Mouse (Mus musculus) myocyte (in vitro differentiated cells): ENCODE results near the gene 9930022D16Rik.

Source experiments
- CEBPB ChIP-seq: IDR thresholded peaks from 2 replicates; pipeline ENCODE4 v1.6.1; 2011; ENCODE audit warnings: mild to moderate bottlenecking, moderate library complexity; ENCODE audit not compliant: poor library complexity, insufficient read depth, severe bottlenecking
- E2F4 ChIP-seq: IDR thresholded peaks from one replicate; pipeline ENCODE4 v1.6.1; 2011; ENCODE audit warnings: mild to moderate bottlenecking, control low read depth, moderate library complexity; ENCODE audit not compliant: insufficient read depth
- MAX ChIP-seq: IDR thresholded peaks from one replicate; pipeline ENCODE4 v1.6.1; 2011; ENCODE audit warnings: low read depth, mild to moderate bottlenecking, control low read depth
- MYOD1 ChIP-seq, 3 experiments: IDR thresholded peaks; one replicate each; pipeline ENCODE4 v1.6.1; 2011; ENCODE audit warnings: control low read depth in 2 of 3, low read depth in 2 of 3, mild to moderate bottlenecking in 2 of 3, moderate library complexity in 1 of 3; ENCODE audit not compliant: insufficient read length in 2 of 3, control insufficient read depth in 1 of 3
- MYOG ChIP-seq, 3 experiments: IDR thresholded peaks; one replicate each; pipeline ENCODE4 v1.6.1; 2011; ENCODE audit warnings: control low read depth in 2 of 3, low read depth in 2 of 3, mild to moderate bottlenecking in 2 of 3; ENCODE audit not compliant: insufficient read length in 2 of 3, control insufficient read depth in 1 of 3, insufficient read depth in 1 of 3
- POLR2A ChIP-seq: IDR thresholded peaks from one replicate; pipeline ENCODE4 v1.6.1; 2011; ENCODE audit warnings: low read depth, mild to moderate bottlenecking, control low read depth, moderate library complexity; ENCODE audit not compliant: insufficient read length
- POLR2AphosphoS2 ChIP-seq: IDR thresholded peaks from one replicate; pipeline ENCODE4 v1.6.1; 2011; ENCODE audit warnings: low read depth, control low read depth; ENCODE audit not compliant: insufficient read length
- REST ChIP-seq: IDR thresholded peaks from one replicate; pipeline ENCODE4 v1.6.1; 2011; ENCODE audit warnings: mild to moderate bottlenecking, control low read depth, moderate library complexity; ENCODE audit not compliant: insufficient read depth, insufficient read length
- SRF ChIP-seq: IDR thresholded peaks from one replicate; pipeline ENCODE4 v1.6.1; 2011; ENCODE audit warnings: low read depth; ENCODE audit not compliant: control insufficient read depth, insufficient read length
- TCF12 ChIP-seq: IDR thresholded peaks from one replicate; pipeline ENCODE4 v1.6.1; 2011; ENCODE audit warnings: mild to moderate bottlenecking, control low read depth; ENCODE audit not compliant: poor library complexity, insufficient read depth, severe bottlenecking
- TCF3 ChIP-seq: IDR thresholded peaks from one replicate; pipeline ENCODE4 v1.6.1; 2011; ENCODE audit warnings: low read depth, control low read depth; ENCODE audit not compliant: insufficient read length
- USF1 ChIP-seq: IDR thresholded peaks from one replicate; pipeline ENCODE4 v1.6.1; 2011; ENCODE audit warnings: low read depth, mild to moderate bottlenecking, control low read depth, moderate library complexity

- no peak for TF ChIP-seq POLR2A
- no peak for TF ChIP-seq MAX
- TF ChIP-seq MYOD1 (IDR thresholded peaks at IDR 0.05; ENCODE audit: control insufficient read depth in 1 of 3, insufficient read length in 2 of 3, low read depth in 2 of 3), result no peak
- TF ChIP-seq USF1, result no peak
- TF ChIP-seq POLR2AphosphoS2, result no peak
- TF ChIP-seq SRF, result no peak
- TF ChIP-seq E2F4, result no peak
- no peak for TF ChIP-seq TCF3
- no peak for TF ChIP-seq TCF12
- no peak for TF ChIP-seq CEBPB
- no peak for TF ChIP-seq MYOG (IDR thresholded peaks at IDR 0.05; ENCODE audit: control insufficient read depth in 1 of 3, insufficient read depth in 1 of 3, insufficient read length in 2 of 3, low read depth in 2 of 3)
- TF ChIP-seq REST, result no peak
These were observed 9.6 kb downstream of the 9930022D16Rik start for GRCm38 (mm10) chr11:109423294-109423693.
